Mouse (Mus musculus): ENCODE measurements at regions not wholly inside any gene's neighbourhood (a gene's known extent, or its start where the extent isn't known, plus 50 kb on each side); places are given as distances from the start of the nearest gene placed in this dataset.

DNA sequence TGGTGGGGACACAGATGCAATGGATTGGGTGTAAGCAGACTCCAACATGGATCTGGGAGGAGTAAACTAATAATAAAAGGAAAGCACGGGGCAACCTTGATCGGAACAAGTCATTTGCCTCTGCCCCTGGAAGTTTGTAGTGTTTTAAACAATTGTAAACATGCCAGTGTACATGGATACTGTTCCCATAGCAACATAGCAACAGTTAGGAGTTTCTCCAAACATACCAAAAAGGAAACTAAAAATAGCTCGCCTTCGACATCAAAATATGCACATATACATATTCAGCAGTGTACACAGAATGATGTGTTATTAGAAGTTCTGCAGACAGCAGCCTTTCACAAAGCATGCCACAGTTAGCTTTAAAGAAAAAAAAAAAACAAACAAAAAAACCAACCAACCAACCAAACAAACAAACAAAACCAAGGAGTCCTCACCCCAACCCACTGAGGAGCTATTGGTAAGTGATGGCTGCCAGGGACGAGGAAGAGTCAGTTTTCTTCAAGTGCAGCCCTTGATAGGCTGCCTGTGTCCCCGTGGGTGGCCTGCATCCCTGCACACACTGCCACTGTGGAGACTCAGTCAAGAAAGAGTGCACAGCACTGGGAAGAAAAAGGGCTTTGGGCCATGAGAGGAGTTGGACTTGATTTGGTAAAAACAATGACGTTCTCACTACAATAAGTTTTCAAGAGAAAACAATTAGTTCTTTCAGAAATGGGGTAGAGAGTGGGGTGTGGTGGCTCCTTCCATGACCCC, 54.8 kb upstream of the Peli1 start:
- DNase-seq (ENCODE audit: low spot score in 2 of 2), result no peak

DNA sequence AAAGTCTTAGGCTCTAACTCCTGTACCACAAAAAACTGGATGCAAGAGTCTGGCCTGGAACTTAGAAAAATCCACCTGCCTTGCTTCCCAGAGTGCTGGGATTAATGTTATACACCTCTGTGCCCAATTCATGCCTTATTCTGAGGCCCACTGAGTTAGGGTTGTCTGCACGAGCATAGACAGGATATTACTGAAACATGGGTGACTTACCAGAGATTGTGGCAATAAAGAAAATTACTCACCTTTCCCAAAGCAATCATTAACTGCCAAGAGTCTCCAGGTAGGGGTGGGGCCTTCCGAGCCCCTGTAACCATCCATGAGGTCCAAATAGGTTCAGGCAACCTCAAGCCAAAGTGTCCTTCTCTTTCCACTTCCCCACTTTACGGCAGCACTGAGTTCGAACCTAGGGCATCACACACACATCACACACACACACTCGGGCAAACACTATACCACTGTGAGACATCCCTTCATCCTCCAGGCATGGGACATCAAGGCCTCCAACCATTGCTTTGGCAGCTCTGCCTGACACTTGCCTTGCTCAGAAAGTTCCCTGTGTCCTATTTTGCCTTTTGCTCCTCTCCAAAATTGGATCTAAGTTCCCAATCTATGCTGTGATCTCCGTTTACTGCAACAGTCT, 53.7 kb upstream of the Peli1 start:
- no peak for DNase-seq (ENCODE audit: low spot score in 2 of 2)

- DNase-seq (ENCODE audit: low spot score in 2 of 2), result no peak
Observed at GRCm38 (mm10) chr11:21041201-21041600, 49.9 kb upstream of the Peli1 start.
